Mouse (Mus musculus): ENCODE results near the gene Tecta. TPM values are rescaled to one million over a fixed set of nuclear protein-coding genes. Genes with fewer than 3 reads are reported as not detected.

The Tecta gene
- polyA plus RNA-seq, 1 experiment, result not detected

GRCm38 (mm10) chr9:42371670-42372368 is 27.9 kb downstream of the Tecta start:
- no peaks in the 10 kb centered on the region for H3K27me3 ChIP-seq (ENCODE audit: control insufficient read depth, insufficient read depth, low read length, poor library complexity, severe bottlenecking)
- TF ChIP-seq EP300 (IDR thresholded peaks at IDR 0.05; ENCODE audit: insufficient read depth, low read depth, low read length), result no peak
- TF ChIP-seq POLR2A (IDR thresholded peaks at IDR 0.05; ENCODE audit: insufficient read depth, low read length), result no peak
- no peak for TF ChIP-seq CTCF (IDR thresholded peaks at IDR 0.05; ENCODE audit: low read depth, low read length)
- no peaks in the 10 kb centered on the region for H3K4me1 ChIP-seq (ENCODE audit: control insufficient read depth, insufficient read depth, low read length)

DNA sequence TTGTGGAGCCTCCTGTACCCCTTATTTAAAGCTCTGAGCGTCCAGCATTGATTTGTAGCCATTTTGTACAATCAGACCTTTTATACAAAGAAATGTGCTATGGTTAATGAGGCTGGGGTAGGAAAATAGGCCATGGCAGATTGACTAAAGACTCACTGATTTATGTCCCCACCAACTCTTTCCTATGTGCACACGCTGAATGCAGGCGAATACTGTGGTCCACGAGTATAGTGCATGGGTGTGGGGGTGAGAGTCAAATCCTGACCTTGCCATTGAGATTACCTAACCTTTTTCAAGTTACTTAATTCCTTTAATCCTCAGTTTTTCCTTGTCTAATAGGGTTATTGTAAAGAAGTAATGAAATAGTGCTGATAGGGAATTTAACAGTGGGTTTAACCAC is 42.1 kb downstream of the Tecta start:
- Histone ChIP-seq H3K9ac (ENCODE audit: low read depth, poor library complexity, severe bottlenecking) (no peak overlapping the region), H3K36me3 (ENCODE audit: control insufficient read depth, insufficient read depth, low read length, poor library complexity, severe bottlenecking) (no peaks in the 10 kb centered on the region), H3K27me3 (ENCODE audit: control insufficient read depth, insufficient read depth, low read length, poor library complexity, severe bottlenecking) (no peaks in the 10 kb centered on the region), H3K27ac (ENCODE audit: insufficient read depth, low read length) (no peak overlapping the region), H3K4me3 (ENCODE audit: low read depth, low read length) (no peak overlapping the region), H3K9me3 (replicated peaks; ENCODE audit: control insufficient read depth, insufficient read depth, low read length, poor library complexity, severe bottlenecking) (no peaks in the 10 kb centered on the region), H3K4me1 (ENCODE audit: control insufficient read depth, insufficient read depth, low read length) (no peaks in the 10 kb centered on the region)
- TF ChIP-seq CTCF (IDR thresholded peaks at IDR 0.05; ENCODE audit: low read depth, low read length) (no peak), EP300 (IDR thresholded peaks at IDR 0.05; ENCODE audit: insufficient read depth, low read depth, low read length) (no peak), POLR2A (IDR thresholded peaks at IDR 0.05; ENCODE audit: insufficient read depth, low read length) (no peak)

More at GRCm38 (mm10) chr9:42371670-42372368, 27.9 kb downstream of the Tecta start:
- H3K27ac ChIP-seq (ENCODE audit: insufficient read depth, low read length), result no peak overlapping the region
- H3K36me3 ChIP-seq (ENCODE audit: control insufficient read depth, insufficient read depth, low read length, poor library complexity, severe bottlenecking), result no peaks in the 10 kb centered on the region
- H3K4me3 ChIP-seq (ENCODE audit: low read depth, low read length), result no peak overlapping the region
- no peak overlapping the region for H3K9ac ChIP-seq (ENCODE audit: low read depth, poor library complexity, severe bottlenecking)
- no peaks in the 10 kb centered on the region for H3K9me3 ChIP-seq (replicated peaks; ENCODE audit: control insufficient read depth, insufficient read depth, low read length, poor library complexity, severe bottlenecking)

GRCm38 (mm10) chr9:42354871-42355270 is 44.9 kb downstream of the Tecta start:
- no peak for TF ChIP-seq POLR2A (IDR thresholded peaks at IDR 0.05; ENCODE audit: insufficient read depth, low read length)
- no peak for TF ChIP-seq EP300 (IDR thresholded peaks at IDR 0.05; ENCODE audit: insufficient read depth, low read depth, low read length)
- TF ChIP-seq CTCF (IDR thresholded peaks at IDR 0.05; ENCODE audit: low read depth, low read length), result no peak
- Histone ChIP-seq H3K9me3 (replicated peaks; ENCODE audit: control insufficient read depth, insufficient read depth, low read length, poor library complexity, severe bottlenecking) (no peaks in the 10 kb centered on the region), H3K27ac (ENCODE audit: insufficient read depth, low read length) (no peak overlapping the region), H3K27me3 (ENCODE audit: control insufficient read depth, insufficient read depth, low read length, poor library complexity, severe bottlenecking) (no peaks in the 10 kb centered on the region), H3K4me3 (ENCODE audit: low read depth, low read length) (no peak overlapping the region), H3K36me3 (ENCODE audit: control insufficient read depth, insufficient read depth, low read length, poor library complexity, severe bottlenecking) (no peaks in the 10 kb centered on the region), H3K9ac (ENCODE audit: low read depth, poor library complexity, severe bottlenecking) (no peak overlapping the region), H3K4me1 (ENCODE audit: control insufficient read depth, insufficient read depth, low read length) (no peaks in the 10 kb centered on the region)

DNA sequence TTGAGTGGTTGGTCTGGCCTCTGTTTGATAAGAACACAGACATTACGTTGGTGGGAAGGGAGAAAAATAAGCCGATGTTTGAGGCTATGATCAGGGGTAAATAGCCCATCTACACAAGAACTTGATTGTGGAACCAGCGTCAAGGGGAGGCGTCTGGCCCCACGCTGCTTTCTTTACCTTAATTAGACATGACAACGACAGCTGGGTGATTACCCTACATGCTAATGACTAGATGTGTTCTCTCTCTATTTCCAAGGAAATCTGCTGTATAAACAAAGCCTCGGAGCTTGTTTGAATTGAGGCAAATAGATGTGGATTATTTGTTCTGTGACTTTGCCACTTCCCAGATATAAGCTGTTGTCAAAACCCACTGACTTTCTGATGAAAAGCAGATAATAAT is 49.9 kb downstream of the Tecta start:
- no peaks in the 10 kb centered on the region for H3K9me3 ChIP-seq (replicated peaks; ENCODE audit: control insufficient read depth, insufficient read depth, low read length, poor library complexity, severe bottlenecking)
- no peak overlapping the region for H3K9ac ChIP-seq (ENCODE audit: low read depth, poor library complexity, severe bottlenecking)
- H3K36me3 ChIP-seq (ENCODE audit: control insufficient read depth, insufficient read depth, low read length, poor library complexity, severe bottlenecking), result no peaks in the 10 kb centered on the region
- TF ChIP-seq EP300 (IDR thresholded peaks at IDR 0.05; ENCODE audit: insufficient read depth, low read depth, low read length), result no peak
- TF ChIP-seq CTCF (IDR thresholded peaks at IDR 0.05; ENCODE audit: low read depth, low read length), result no peak
- no peak for TF ChIP-seq POLR2A (IDR thresholded peaks at IDR 0.05; ENCODE audit: insufficient read depth, low read length)
- H3K27ac ChIP-seq (ENCODE audit: insufficient read depth, low read length), result no peak overlapping the region
- no peaks in the 10 kb centered on the region for H3K4me1 ChIP-seq (ENCODE audit: control insufficient read depth, insufficient read depth, low read length)
- no peak overlapping the region for H3K4me3 ChIP-seq (ENCODE audit: low read depth, low read length)
- no peaks in the 10 kb centered on the region for H3K27me3 ChIP-seq (ENCODE audit: control insufficient read depth, insufficient read depth, low read length, poor library complexity, severe bottlenecking)

- Histone ChIP-seq H3K4me1 (ENCODE audit: control insufficient read depth, insufficient read depth, low read length) (no peaks in the 10 kb centered on the region), H3K27me3 (ENCODE audit: control insufficient read depth, insufficient read depth, low read length, poor library complexity, severe bottlenecking) (no peaks in the 10 kb centered on the region), H3K9me3 (replicated peaks; ENCODE audit: control insufficient read depth, insufficient read depth, low read length, poor library complexity, severe bottlenecking) (no peaks in the 10 kb centered on the region), H3K36me3 (ENCODE audit: control insufficient read depth, insufficient read depth, low read length, poor library complexity, severe bottlenecking) (no peaks in the 10 kb centered on the region), H3K9ac (ENCODE audit: low read depth, poor library complexity, severe bottlenecking) (no peak overlapping the region), H3K4me3 (ENCODE audit: low read depth, low read length) (no peak overlapping the region), H3K27ac (ENCODE audit: insufficient read depth, low read length) (no peak overlapping the region)
- TF ChIP-seq EP300 (IDR thresholded peaks at IDR 0.05; ENCODE audit: insufficient read depth, low read depth, low read length) (no peak), POLR2A (IDR thresholded peaks at IDR 0.05; ENCODE audit: insufficient read depth, low read length) (no peak), CTCF (IDR thresholded peaks at IDR 0.05; ENCODE audit: low read depth, low read length) (no peak)
Observed at GRCm38 (mm10) chr9:42346297-42346696, 53.4 kb downstream of the Tecta start.

GRCm38 (mm10) chr9:42339151-42339550 is 60.6 kb downstream of the Tecta start:
- no peak overlapping the region for H3K27ac ChIP-seq (ENCODE audit: insufficient read depth, low read length)
- no peaks in the 10 kb centered on the region for H3K27me3 ChIP-seq (ENCODE audit: control insufficient read depth, insufficient read depth, low read length, poor library complexity, severe bottlenecking)
- TF ChIP-seq EP300 (IDR thresholded peaks at IDR 0.05; ENCODE audit: insufficient read depth, low read depth, low read length) (no peak), CTCF (IDR thresholded peaks at IDR 0.05; ENCODE audit: low read depth, low read length) (no peak), POLR2A (IDR thresholded peaks at IDR 0.05; ENCODE audit: insufficient read depth, low read length) (no peak)
- no peaks in the 10 kb centered on the region for H3K9me3 ChIP-seq (replicated peaks; ENCODE audit: control insufficient read depth, insufficient read depth, low read length, poor library complexity, severe bottlenecking)
- no peaks in the 10 kb centered on the region for H3K36me3 ChIP-seq (ENCODE audit: control insufficient read depth, insufficient read depth, low read length, poor library complexity, severe bottlenecking)
- no peak overlapping the region for H3K9ac ChIP-seq (ENCODE audit: low read depth, poor library complexity, severe bottlenecking)
- no peaks in the 10 kb centered on the region for H3K4me1 ChIP-seq (ENCODE audit: control insufficient read depth, insufficient read depth, low read length)
- no peak overlapping the region for H3K4me3 ChIP-seq (ENCODE audit: low read depth, low read length)
